9 mouse cellular contexts compared by ENCODE assay signal in genomic region chr6:87882816-87883215, GRCm38 (mm10). TPM values are rescaled to one million over a fixed set of nuclear protein-coding genes. Genes with fewer than 3 reads are reported as not detected.
DNase-seq lines count a peak whose midpoint lies in the region; ATAC-seq and TF ChIP-seq lines count a peak whose summit lies in the region.
"Had no signal": no experiment of that assay in that cellular context is flagged by ENCODE, and none has a peak within 500 bp of the region (broad histone marks: within the 10 kb centered on the region; RNA-seq: fewer than 3 reads in every experiment).

No protein-coding gene starts in this region.

- intact Hi-C loops in left cerebral cortex, postnatal 25 days (cut with DNase I), result no loop called here
- intact Hi-C loops in gastrocnemius, adult 2 months (cut with DNase I), result no loop called here

- 0 out of 2 replicates have a peak, but pooled peaks cover 4% of the 10 kb centered on the region for H3K4me1 ChIP-seq in forebrain, embryonic 15.5 days
- H3K4me1 ChIP-seq in forebrain, embryonic 12.5 days, result 0 out of 2 replicates have a peak, but pooled peaks cover 2% of the 10 kb centered on the region
- peaks cover 5% of the 10 kb centered on the region; the same call in 1 of the 2 replicates for H3K4me1 ChIP-seq in intestine, embryonic 15.5 days (replicated peaks)

- WGBS in forebrain, embryonic 15.5 days, result 58% methylated on average over 4 of the region's 4 CpGs
- 62% methylated on average over 4 of the region's 4 CpGs for WGBS in forebrain, embryonic 12.5 days
- WGBS in intestine, embryonic 15.5 days, result 70% methylated on average over 4 of the region's 4 CpGs

- no peaks in the 10 kb centered on the region for H3K27me3 ChIP-seq in forebrain, embryonic 15.5 days
- H3K27me3 ChIP-seq in forebrain, embryonic 12.5 days, result peaks cover 5% of the 10 kb centered on the region; the same call in 1 of the 2 replicates
- H3K27me3 ChIP-seq in intestine, embryonic 15.5 days (replicated peaks), result no peaks in the 10 kb centered on the region
- H3K27me3 ChIP-seq: heart, embryonic 13.5 days had no signal

- H3K4me2 ChIP-seq in forebrain, embryonic 15.5 days (replicated peaks), result no peak overlapping the region
- H3K4me2 ChIP-seq in forebrain, embryonic 12.5 days, result no peak overlapping the region
- no peak overlapping the region for H3K4me2 ChIP-seq in intestine, embryonic 15.5 days (replicated peaks)
- H3K4me2 ChIP-seq: heart, embryonic 13.5 days had no signal

- no peak overlapping the region for H3K9ac ChIP-seq in forebrain, embryonic 15.5 days (replicated peaks)
- no peak overlapping the region for H3K9ac ChIP-seq in forebrain, embryonic 12.5 days
- H3K9ac ChIP-seq in intestine, embryonic 15.5 days, result no peak overlapping the region
- H3K9ac ChIP-seq: heart, embryonic 13.5 days had no signal

- TF ChIP-seq CTCF in gastrocnemius, adult 2 months (IDR thresholded peaks at IDR 0.05), result no peak

- H3K4me3 ChIP-seq in forebrain, embryonic 15.5 days, result no peak overlapping the region
- H3K4me3 ChIP-seq in forebrain, embryonic 12.5 days (replicated peaks), result no peak overlapping the region
- H3K4me3 ChIP-seq in gastrocnemius, adult 2 months, result no peak overlapping the region
- no peak overlapping the region for H3K4me3 ChIP-seq in intestine, embryonic 15.5 days (replicated peaks)
- H3K4me3 ChIP-seq: heart, embryonic 13.5 days had no signal

- H3K36me3 ChIP-seq in forebrain, embryonic 15.5 days, result no peaks in the 10 kb centered on the region
- no peaks in the 10 kb centered on the region for H3K36me3 ChIP-seq in forebrain, embryonic 12.5 days (replicated peaks)
- H3K36me3 ChIP-seq in intestine, embryonic 15.5 days, result no peaks in the 10 kb centered on the region
- H3K36me3 ChIP-seq: heart, embryonic 13.5 days had no signal

- H3K27ac ChIP-seq in forebrain, embryonic 15.5 days (replicated peaks), result no peak overlapping the region
- no peak overlapping the region for H3K27ac ChIP-seq in forebrain, embryonic 12.5 days
- H3K27ac ChIP-seq in gastrocnemius, adult 2 months, result no peak overlapping the region
- H3K27ac ChIP-seq in intestine, embryonic 15.5 days, result no peak overlapping the region
- H3K27ac ChIP-seq: heart, embryonic 13.5 days had no signal

- peak; percentile 34 for DNase-seq in Muller cell, postnatal 12 days (ENCODE audit: inconsistent ontology term)
- peak; percentile 57 to 75 for DNase-seq in frontal cortex, postnatal 25 days (ENCODE audit: low spot score in 2 of 2)
- DNase-seq in left cerebral cortex, postnatal 25 days (ENCODE audit: low spot score in 2 of 2), result peak; percentile 82 to 96
- DNase-seq in kidney, adult 8-10 months, result no peak
- no peak for DNase-seq in gastrocnemius, adult 2 months

- ATAC-seq in forebrain, embryonic 15.5 days (replicated peaks), result 0 out of 2 replicates have a peak, but pooled peaks have one; percentile 42
- ATAC-seq in forebrain, embryonic 12.5 days (ENCODE audit: low FRiP score), result no peak
- no peak for ATAC-seq in intestine, embryonic 15.5 days

- H3K9me3 ChIP-seq in forebrain, embryonic 15.5 days, result no peaks in the 10 kb centered on the region
- H3K9me3 ChIP-seq in forebrain, embryonic 12.5 days, result no peaks in the 10 kb centered on the region
- H3K9me3 ChIP-seq in intestine, embryonic 15.5 days, result no peaks in the 10 kb centered on the region
- H3K9me3 ChIP-seq: heart, embryonic 13.5 days had no signal

RNA-seq across cellular contexts. Expression of gene Copg1, which starts 4.8 kb away (rescaled TPM):
- 159 and 164 TPM in 2 replicates for polyA plus RNA-seq in forebrain, embryonic 15.5 days (2015; fragmentation: Nextera tagmentation; extraction: Ambion mirVana)
- polyA plus RNA-seq in forebrain, embryonic 12.5 days (2016; fragmentation: Nextera tagmentation; extraction: Ambion mirVana), result 142 and 153 TPM in 2 replicates
- total RNA-seq in left cerebral cortex, postnatal 25 days (2021), result 100 to 1,000 TPM; 212 to 218 TPM
- 10 to 100 TPM; 29.2 to 34.4 TPM for total RNA-seq in gastrocnemius, adult 2 months (2021)
- 154 and 161 TPM in 2 replicates for polyA plus RNA-seq in intestine, embryonic 15.5 days (2015; fragmentation: Nextera tagmentation; extraction: Ambion mirVana)

RNA-seq across cellular contexts. Expression of gene Hmces, which starts 30.9 kb away (rescaled TPM):
- 58.5 and 60.2 TPM in 2 replicates for polyA plus RNA-seq in forebrain, embryonic 15.5 days (2015; fragmentation: Nextera tagmentation; extraction: Ambion mirVana)
- polyA plus RNA-seq in forebrain, embryonic 12.5 days (2016; fragmentation: Nextera tagmentation; extraction: Ambion mirVana), result 52.5 and 53.3 TPM in 2 replicates
- 10 to 100 TPM; 25.8 to 27.8 TPM for total RNA-seq in left cerebral cortex, postnatal 25 days (2021)
- 1 to 10 TPM; 5.9 to 6.4 TPM for total RNA-seq in gastrocnemius, adult 2 months (2021)
- 41.0 TPM in 2 replicates for polyA plus RNA-seq in intestine, embryonic 15.5 days (2015; fragmentation: Nextera tagmentation; extraction: Ambion mirVana)

RNA-seq across cellular contexts. Expression of gene Cnbp, which starts 31.9 kb away (rescaled TPM):
- 741 and 747 TPM in 2 replicates for polyA plus RNA-seq in forebrain, embryonic 15.5 days (2015; fragmentation: Nextera tagmentation; extraction: Ambion mirVana)
- polyA plus RNA-seq in forebrain, embryonic 12.5 days (2016; fragmentation: Nextera tagmentation; extraction: Ambion mirVana), result 1,030 and 1,055 TPM in 2 replicates
- 100 to 1,000 TPM; 250 to 258 TPM for total RNA-seq in left cerebral cortex, postnatal 25 days (2021)
- total RNA-seq in gastrocnemius, adult 2 months (2021), result 100 to 1,000 TPM; 475 to 511 TPM
- polyA plus RNA-seq in intestine, embryonic 15.5 days (2015; fragmentation: Nextera tagmentation; extraction: Ambion mirVana), result 991 and 1,100 TPM in 2 replicates

RNA-seq across cellular contexts. Expression of gene Isy1, which starts 44.2 kb away (rescaled TPM):
- polyA plus RNA-seq in forebrain, embryonic 15.5 days (2015; fragmentation: Nextera tagmentation; extraction: Ambion mirVana), result 37.8 and 38.7 TPM in 2 replicates
- polyA plus RNA-seq in forebrain, embryonic 12.5 days (2016; fragmentation: Nextera tagmentation; extraction: Ambion mirVana), result 68.1 and 71.2 TPM in 2 replicates
- 10 to 100 TPM; 27.6 to 31.2 TPM for total RNA-seq in left cerebral cortex, postnatal 25 days (2021)
- total RNA-seq in gastrocnemius, adult 2 months (2021), result 10 to 100 TPM; 17.7 to 21.1 TPM
- 50.7 and 58.1 TPM in 2 replicates for polyA plus RNA-seq in intestine, embryonic 15.5 days (2015; fragmentation: Nextera tagmentation; extraction: Ambion mirVana)

RNA-seq across cellular contexts. Expression of gene Gm45140, which starts 47.2 kb away (rescaled TPM):
- 3.6 and 3.7 TPM in 2 replicates for polyA plus RNA-seq in forebrain, embryonic 15.5 days (2015; fragmentation: Nextera tagmentation; extraction: Ambion mirVana)
- polyA plus RNA-seq in forebrain, embryonic 12.5 days (2016; fragmentation: Nextera tagmentation; extraction: Ambion mirVana), result 3.2 and 3.3 TPM in 2 replicates
- total RNA-seq in left cerebral cortex, postnatal 25 days (2021), result 1 to 10 TPM; 1.4 to 1.9 TPM
- total RNA-seq in gastrocnemius, adult 2 months (2021), result 1 to 10 TPM in 1 of 2 experiments, under 1 TPM in 1; 0.45 to 1.7 TPM
- polyA plus RNA-seq in intestine, embryonic 15.5 days (2015; fragmentation: Nextera tagmentation; extraction: Ambion mirVana), result 3.3 and 4.1 TPM in 2 replicates

Comparison
In these comparisons a context has a peak if more than half of its experiments do, and no peak if none do; other contexts are left out.
1. DNase-seq: peak in Muller cell, postnatal 12 days (single experiment), frontal cortex, postnatal 25 days (2 of 2) and left cerebral cortex, postnatal 25 days (2 of 2); none in kidney, adult 8-10 months (0 of 2) and gastrocnemius, adult 2 months (single experiment).